Mouse (Mus musculus) central nervous system, embryonic 18 days (tissue): ENCODE measurements around the gene Luc7l3. TPM values are rescaled to one million over a fixed set of nuclear protein-coding genes. Genes with fewer than 3 reads are reported as not detected.

Experiments used
- polyA plus RNA-seq: library from polyadenylated mRNA; depleted of rRNA; stranded (reverse); fragments of >200 nt; gene quantifications from 2 replicates; pipeline ENCODE4 v1.2.3, GENCODE M21; 2012; rRNA removed

Gene Luc7l3
- 210 and 218 TPM in 2 replicates for polyA plus RNA-seq

DNA sequence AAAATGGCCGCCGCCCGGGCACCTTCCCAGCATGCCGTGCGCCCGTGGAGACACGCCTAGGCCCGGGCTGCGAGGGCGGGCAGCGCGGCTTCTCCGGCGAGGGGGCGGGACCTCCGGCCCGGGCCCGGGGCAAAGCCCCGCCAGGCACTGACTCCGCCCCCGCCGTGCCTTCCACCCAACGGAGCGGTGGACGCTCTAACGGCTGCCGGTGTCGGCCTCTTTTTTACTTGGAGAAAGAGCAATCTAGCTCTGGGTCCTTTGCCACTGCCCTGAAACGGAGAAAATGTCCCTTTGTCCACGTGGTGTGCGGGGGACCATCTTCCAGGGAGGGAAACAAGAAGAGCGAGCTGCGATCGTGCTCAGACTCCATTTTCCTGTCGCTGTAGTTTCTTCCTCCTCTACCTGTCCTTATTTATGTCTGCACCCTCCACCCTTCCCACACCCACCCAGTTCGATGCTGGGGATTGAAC lies at the start of gene Luc7l3:
Luc7l3 (minus strand) TSS at position 58 of the 470 bp plus-strand sequence.

DNA sequence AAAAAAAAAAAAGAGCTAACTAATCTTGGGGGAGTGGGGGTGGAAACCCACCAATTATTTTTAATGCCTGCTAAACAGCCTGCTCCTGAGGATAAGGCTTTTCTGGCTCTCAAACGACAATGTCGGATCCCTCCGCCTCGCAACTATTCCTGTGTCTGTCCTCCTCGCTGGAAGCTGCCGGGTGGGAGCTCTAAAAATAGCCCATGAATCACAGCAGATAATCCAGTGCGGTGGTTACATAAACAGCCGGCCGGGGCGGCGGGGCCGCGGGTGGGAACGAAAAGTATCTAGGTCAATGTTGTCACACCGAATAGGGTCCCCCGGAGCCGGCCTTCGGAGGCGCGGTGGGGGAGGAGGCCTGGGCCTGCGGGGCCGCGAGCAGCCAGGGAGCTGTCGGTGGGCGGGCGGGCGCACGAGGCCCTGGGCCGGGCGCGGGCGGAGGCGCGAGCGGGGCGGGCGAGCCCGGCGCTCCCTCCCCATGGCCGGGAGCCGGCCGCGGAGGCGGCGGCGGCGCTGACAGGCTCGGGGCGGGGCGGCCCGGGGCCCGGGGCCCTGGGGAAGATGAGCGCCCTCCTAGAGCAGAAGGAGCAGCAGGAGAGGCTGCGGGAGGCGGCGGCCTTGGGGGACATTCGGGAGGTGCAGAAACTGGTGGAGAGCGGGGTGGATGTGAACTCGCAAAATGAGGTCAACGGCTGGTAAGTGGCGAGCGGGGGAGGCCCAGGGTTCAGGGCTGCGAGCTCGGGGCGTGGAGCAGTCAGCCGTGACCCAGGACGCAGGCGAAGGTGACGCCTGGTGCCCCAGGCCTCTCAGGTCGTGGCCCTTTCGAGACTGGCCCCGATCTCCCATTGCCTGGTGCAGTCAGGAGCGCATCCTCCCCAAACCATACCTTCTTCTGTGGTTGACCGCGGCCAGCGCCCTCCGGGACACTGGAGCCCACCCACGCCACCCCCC lies 6.2 kb upstream of the Luc7l3 start, which contains the start of gene Ankrd40:
Ankrd40 (plus strand) TSS at position 309 of the 951 bp plus-strand sequence.

DNA sequence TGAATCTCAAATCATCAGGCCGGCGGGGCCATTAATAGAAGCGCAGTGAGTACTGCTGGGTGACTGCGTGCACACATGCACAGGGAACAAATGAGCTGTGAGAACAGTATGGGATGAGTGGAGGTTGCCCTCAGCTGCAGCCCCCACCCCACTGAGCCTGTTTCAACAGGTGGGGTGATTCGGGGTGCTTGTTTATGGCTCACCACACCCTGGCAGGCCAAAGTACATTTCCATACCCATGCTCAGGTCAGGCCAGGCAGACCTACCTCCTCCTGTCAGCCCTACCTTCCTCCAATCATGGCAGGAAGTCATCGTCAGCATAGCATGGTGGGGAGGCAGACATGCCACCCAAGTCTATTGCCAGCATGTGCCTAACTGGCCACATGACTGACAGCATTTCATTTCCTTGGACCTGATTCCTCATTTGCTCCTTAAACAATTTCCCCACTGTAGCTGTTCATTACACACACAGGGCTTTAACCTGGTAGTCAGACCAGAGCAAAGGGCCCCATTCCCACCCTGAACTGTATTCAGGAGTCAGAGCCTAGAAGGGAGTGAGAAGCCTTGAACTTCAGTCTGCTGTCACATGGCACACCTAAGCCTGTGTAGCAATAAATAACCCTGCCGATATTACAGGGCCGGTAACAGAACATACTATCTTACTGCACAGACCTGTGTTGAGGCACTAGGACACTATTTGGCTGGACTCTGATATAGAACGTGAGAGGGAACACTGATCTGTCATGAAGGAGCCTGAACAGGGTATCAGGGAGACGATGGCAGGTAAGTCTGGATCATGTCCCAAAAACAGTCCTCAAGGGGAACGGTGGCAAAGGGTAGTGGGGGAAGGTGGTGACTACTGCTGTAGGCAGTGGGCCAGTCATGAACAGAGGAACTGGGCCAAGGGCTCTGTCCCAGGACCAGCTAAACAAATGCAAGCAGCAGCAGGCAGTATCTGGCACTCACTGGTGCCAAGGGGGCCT lies 40.3 kb downstream of the Luc7l3 start, which contains the start of gene Gm21885:
Gm21885 (plus strand) TSS at position 675 of the 983 bp plus-strand sequence.

DNA sequence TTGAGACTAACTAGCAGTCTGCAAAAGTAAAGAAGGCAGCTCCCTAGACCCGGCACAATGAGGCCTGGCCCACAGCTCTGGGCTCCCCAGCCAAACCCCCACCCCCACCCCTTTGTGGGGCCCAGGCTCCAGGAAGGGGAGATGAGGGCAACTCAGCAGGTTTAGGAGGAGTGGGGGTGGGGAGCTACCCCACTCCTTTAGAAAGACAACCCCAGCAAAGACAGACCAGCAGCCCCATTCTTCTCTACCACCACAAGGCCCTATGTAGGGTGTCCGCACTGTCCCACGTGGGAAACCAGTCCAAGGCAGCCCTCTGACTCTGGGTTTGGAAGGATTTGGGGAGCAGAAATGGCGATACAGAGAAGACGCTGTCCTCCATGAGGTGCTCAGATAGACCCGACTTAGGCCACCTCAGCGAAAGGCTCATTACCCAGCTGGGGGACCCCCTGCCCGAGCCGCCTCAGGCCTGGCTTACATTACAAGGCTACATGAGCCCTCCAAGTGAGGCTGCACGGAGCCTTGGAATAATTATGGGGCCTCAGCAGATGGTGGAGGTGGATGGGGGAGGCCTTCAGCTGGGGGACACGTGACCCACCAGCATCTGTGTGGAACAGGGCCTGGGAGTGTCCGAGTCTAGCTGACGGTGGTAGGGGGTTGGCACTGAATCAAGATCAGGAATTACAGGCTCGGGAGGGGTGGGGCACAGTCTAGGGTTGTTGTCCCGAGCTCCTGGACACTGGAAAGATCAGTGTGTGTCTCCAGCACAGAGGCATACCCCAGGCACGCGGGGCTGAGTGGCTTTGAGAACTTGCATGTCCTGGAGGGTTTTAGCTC lies 75.6 kb downstream of the Luc7l3 start, which contains the start of gene Wfikkn2:
Wfikkn2 (minus strand) TSS at position 51 of the 834 bp plus-strand sequence.

Other genes starting within 250 kb of the Luc7l3 start
- gene Tob1, start 110.5 kb downstream of the Luc7l3 start, polyA plus RNA-seq = 21.7 and 22.5 TPM in 2 replicates
- 2.9 and 5.0 TPM in 2 replicates for gene Wfikkn2, start 76.0 kb downstream of the Luc7l3 start, polyA plus RNA-seq
- gene Gm21885, start 40.1 kb downstream of the Luc7l3 start, polyA plus RNA-seq = not detected in 2 replicates
- 45.8 and 46.1 TPM in 2 replicates for gene Ankrd40, start 6.0 kb upstream of the Luc7l3 start, polyA plus RNA-seq
- 0.62 and 0.66 TPM in 2 replicates for gene Abcc3, start 71.0 kb upstream of the Luc7l3 start, polyA plus RNA-seq
- gene Cacna1g, start 152.2 kb upstream of the Luc7l3 start, polyA plus RNA-seq = 192 and 209 TPM in 2 replicates
- gene Spata20, start 164.2 kb upstream of the Luc7l3 start, polyA plus RNA-seq = 1.7 and 2.1 TPM in 2 replicates
- gene Epn3, start 178.0 kb upstream of the Luc7l3 start, polyA plus RNA-seq = 1.4 and 2.4 TPM in 2 replicates
- 1.7 and 2.4 TPM in 2 replicates for gene Mycbpap, start 199.8 kb upstream of the Luc7l3 start, polyA plus RNA-seq
- gene Rsad1, start 227.3 kb upstream of the Luc7l3 start, polyA plus RNA-seq = 12.9 and 14.9 TPM in 2 replicates
- gene Chad, start 243.1 kb upstream of the Luc7l3 start, polyA plus RNA-seq = 0.19 and 0.43 TPM in 2 replicates